Mouse (Mus musculus) heart, embryonic 14.5 days (tissue): Measurements from ENCODE around the gene Ptf1a. TPM values are rescaled to one million over a fixed set of nuclear protein-coding genes. Genes with fewer than 3 reads are reported as not detected.

ENCODE experiments used
- ATAC-seq: fragments of 200-750 bp; cut with Nextera tagmentation; 2 replicates; pipeline ENCODE4 v1.8.0; 2017; ENCODE audit warnings: low read depth, moderate TSS enrichment; ENCODE audit not compliant: insufficient number of reproducible peaks, insufficient read depth, low FRiP score
- H3K27ac ChIP-seq, 2 experiments: fragments of 200-500 bp in 1 of 2; fragments of 300-500 bp in 1 of 2; sonication (generic) in 1 of 2; replicated peaks in 1 of 2; 2 replicates each; pipeline ENCODE4 v1.5.1; 2012 to 2014; ENCODE audit warnings: low read depth in 2 of 2, low read length in 2 of 2, control low read depth in 1 of 2, mild to moderate bottlenecking in 1 of 2, mixed read lengths in 1 of 2; ENCODE audit not compliant: control insufficient read depth in 1 of 2, insufficient read depth in 1 of 2
- H3K27me3 ChIP-seq: fragments of 300-500 bp; sonication (generic); 2 replicates; pipeline ENCODE4 v1.6.1; 2014; ENCODE audit warnings: mild to moderate bottlenecking, low read length, control low read depth; ENCODE audit not compliant: control insufficient read depth, insufficient read depth
- H3K36me3 ChIP-seq: fragments of 300-500 bp; sonication (generic); 2 replicates; pipeline ENCODE4 v1.6.1; 2014; ENCODE audit warnings: mild to moderate bottlenecking, control low read depth, low read length, mixed read lengths; ENCODE audit not compliant: control insufficient read depth, insufficient read depth
- H3K4me1 ChIP-seq, 2 experiments: fragments of 200-500 bp in 1 of 2; fragments of 300-500 bp in 1 of 2; sonication (generic) in 1 of 2; 2 replicates each; pipeline ENCODE4 v1.6.1; 2012 to 2014; ENCODE audit warnings: low read length in 2 of 2, control low read depth in 1 of 2, mixed read lengths in 1 of 2; ENCODE audit not compliant: control insufficient read depth in 2 of 2, insufficient read depth in 2 of 2
- H3K4me2 ChIP-seq: fragments of 300-500 bp; sonication (generic); 2 replicates; pipeline ENCODE4 v1.6.1; 2014; ENCODE audit warnings: mild to moderate bottlenecking, low read length
- H3K4me3 ChIP-seq, 2 experiments: fragments of 200-500 bp in 1 of 2; fragments of 300-500 bp in 1 of 2; sonication (generic) in 1 of 2; 2 replicates each; pipeline ENCODE4 v1.5.1; 2012 to 2014; ENCODE audit warnings: low read length in 2 of 2, mild to moderate bottlenecking in 2 of 2, control low read depth in 1 of 2, low read depth in 1 of 2, moderate library complexity in 1 of 2; ENCODE audit not compliant: control insufficient read depth in 1 of 2, insufficient read depth in 1 of 2
- H3K9ac ChIP-seq: fragments of 300-500 bp; sonication (generic); 2 replicates; pipeline ENCODE4 v1.6.1; 2014; ENCODE audit warnings: mild to moderate bottlenecking, low read length
- H3K9me3 ChIP-seq: fragments of 300-500 bp; sonication (generic); 2 replicates; pipeline ENCODE4 v1.6.1; 2016; ENCODE audit warnings: low read length, control low read depth; ENCODE audit not compliant: control insufficient read depth
- WGBS: fragments of 180-500 bp; shearing (Covaris S2); extraction: QIAGEN DNeasy Blood & Tissue Kit; methylation state at CpG from one replicate; pipeline ENCODE4 v1.1.7; 2014; 5-methylcytosine and 5-hydroxymethylcytosine counted together
- polyA plus RNA-seq: library from polyadenylated mRNA; unstranded; fragments of >200 nt; fragmentation: Nextera tagmentation; extraction: Ambion mirVana; gene quantifications from 2 replicates; pipeline ENCODE4 v1.2.1, GENCODE M21; 2014

The Ptf1a gene
- polyA plus RNA-seq: not detected in 2 replicates

- Histone ChIP-seq H3K27ac (no peak within 1 kb of the TSS), H3K9me3 (no peaks in the 10 kb centered on the region), H3K4me1 (peaks cover 0 to 5% of the 10 kb centered on the region in 2 experiments; a peak in 3 of 4 replicates), H3K9ac (no peak within 1 kb of the TSS), H3K4me3 (peak within 1 kb of the TSS; percentile 4 to 32), H3K27me3 (peaks cover 97% of the 10 kb centered on the region), H3K4me2 (peak within 1 kb of the TSS; percentile 60), H3K36me3 (no peaks in the 10 kb centered on the region)
- peak; percentile 43; the same call in 1 of the 2 replicates for ATAC-seq
- WGBS: under 1% methylated on average over 50 of the region's 53 CpGs
Measured at GRCm38 (mm10) chr2:19444931-19445831, at the start of gene Ptf1a. TSS of gene Ptf1a (plus strand) at chr2:19445663.

DNA sequence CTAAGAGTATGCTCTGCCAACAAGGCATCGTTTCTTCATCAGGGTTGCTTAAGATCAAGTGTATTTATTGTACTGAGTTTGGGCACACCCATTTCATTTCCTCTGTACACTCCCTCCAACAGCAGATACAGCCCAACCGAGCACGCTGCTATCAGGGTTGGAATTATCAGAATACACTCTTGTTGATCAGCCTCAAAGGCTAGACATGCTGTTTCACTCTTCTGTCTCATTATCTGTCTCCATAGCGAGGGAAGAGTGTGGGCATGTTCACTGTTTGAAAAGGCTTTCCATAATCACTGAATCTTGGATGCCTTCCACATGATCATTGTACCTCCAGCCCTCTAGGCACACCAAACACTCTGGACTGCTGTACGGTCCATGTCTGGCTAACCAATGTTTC lies 40.1 kb upstream of the Ptf1a start:
- H3K4me1 ChIP-seq: no peaks in the 10 kb centered on the region
- no peaks in the 10 kb centered on the region for H3K36me3 ChIP-seq
- no peak for ATAC-seq

DNA sequence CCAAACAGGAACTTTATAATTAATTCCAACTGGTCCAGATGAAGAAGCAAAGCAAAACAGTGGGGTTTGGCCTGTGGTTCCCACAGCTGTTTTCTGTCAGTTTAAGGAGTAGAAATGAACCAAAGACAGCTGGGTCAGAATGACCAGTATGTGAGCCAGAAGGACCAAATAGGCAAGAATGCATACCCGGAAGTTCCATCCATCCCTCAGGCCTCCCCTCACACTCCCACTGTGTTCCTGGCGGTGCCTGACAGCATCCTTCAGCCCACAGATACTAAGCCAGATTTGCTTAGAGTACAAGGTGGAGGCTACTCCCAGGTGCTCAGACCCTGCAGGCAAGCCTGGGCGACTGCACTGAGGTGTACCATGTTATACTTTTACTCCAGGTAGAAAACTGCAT lies 38.9 kb upstream of the Ptf1a start:
- no peaks in the 10 kb centered on the region for H3K36me3 ChIP-seq
- H3K9me3 ChIP-seq: no peaks in the 10 kb centered on the region
- H3K27me3 ChIP-seq: no peaks in the 10 kb centered on the region
- H3K4me3 ChIP-seq: no peak overlapping the region
- WGBS: 56% methylated on average over 3 of the region's 3 CpGs
- ATAC-seq: no peak
- H3K4me2 ChIP-seq: no peak overlapping the region
- H3K9ac ChIP-seq: no peak overlapping the region
- H3K27ac ChIP-seq: no peak overlapping the region
- H3K4me1 ChIP-seq: no peaks in the 10 kb centered on the region

More for the DNA sequence above, 40.1 kb upstream of the Ptf1a start:
- no peak overlapping the region for H3K27ac ChIP-seq
- no peak overlapping the region for H3K4me3 ChIP-seq
- no peaks in the 10 kb centered on the region for H3K27me3 ChIP-seq
- H3K9me3 ChIP-seq: no peaks in the 10 kb centered on the region
- no peak overlapping the region for H3K4me2 ChIP-seq
- 54% methylated on average over 5 of the region's 5 CpGs for WGBS
- no peak overlapping the region for H3K9ac ChIP-seq

- H3K9ac ChIP-seq: peak overlapping the region; percentile 36; the same call in 1 of the 2 replicates
- no peaks in the 10 kb centered on the region for H3K9me3 ChIP-seq
- peak overlapping the region; percentile 67 for H3K4me2 ChIP-seq
- no peak overlapping the region for H3K27ac ChIP-seq
- no peaks in the 10 kb centered on the region for H3K36me3 ChIP-seq
- no peak for ATAC-seq
- H3K4me3 ChIP-seq: peak overlapping the region; percentile 14 to 29; a peak in 3 of 4 replicates
- H3K27me3 ChIP-seq: peaks cover 11% of the 10 kb centered on the region; the same call in 1 of the 2 replicates
- WGBS: 19% methylated on average over 19 of the region's 19 CpGs
- H3K4me1 ChIP-seq: no peaks in the 10 kb centered on the region
Measured at GRCm38 (mm10) chr2:19414222-19414965, 31.1 kb upstream of the Ptf1a start.

DNA sequence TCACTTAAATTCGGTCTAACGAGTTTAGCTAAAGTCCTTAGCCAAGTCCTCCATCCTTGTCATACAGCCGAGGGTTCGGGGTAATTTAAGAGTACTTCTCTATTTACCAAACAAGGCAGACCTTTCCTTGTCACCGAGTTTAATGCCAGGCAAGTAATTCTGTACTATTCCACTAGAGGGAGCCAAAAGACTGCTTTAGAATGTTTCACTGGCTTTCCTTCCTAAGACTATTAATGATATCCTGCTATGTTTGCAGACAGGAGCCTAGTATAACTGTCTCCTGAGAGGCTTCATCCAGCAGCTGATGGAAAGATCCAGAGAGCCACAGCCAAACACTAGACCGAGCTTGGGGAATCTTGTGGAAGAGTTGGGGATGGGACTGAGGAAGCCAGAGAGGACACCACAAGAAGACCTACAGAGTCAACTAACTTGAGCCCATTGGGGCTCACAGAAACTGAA lies 30.4 kb upstream of the Ptf1a start:
- peak overlapping the region; percentile 36; the same call in 1 of the 2 replicates for H3K9ac ChIP-seq
- no peaks in the 10 kb centered on the region for H3K4me1 ChIP-seq
- no peak for ATAC-seq
- under 1% methylated on average over 6 of the region's 6 CpGs for WGBS
- no peaks in the 10 kb centered on the region for H3K36me3 ChIP-seq
- no peak overlapping the region for H3K27ac ChIP-seq
- H3K9me3 ChIP-seq: no peaks in the 10 kb centered on the region
- H3K4me2 ChIP-seq: peak overlapping the region; percentile 67
- H3K27me3 ChIP-seq: peaks cover 11% of the 10 kb centered on the region; the same call in 1 of the 2 replicates
- H3K4me3 ChIP-seq: peak overlapping the region in 1 of 2 experiments; percentile 29; a peak in 2 of 4 replicates

DNA sequence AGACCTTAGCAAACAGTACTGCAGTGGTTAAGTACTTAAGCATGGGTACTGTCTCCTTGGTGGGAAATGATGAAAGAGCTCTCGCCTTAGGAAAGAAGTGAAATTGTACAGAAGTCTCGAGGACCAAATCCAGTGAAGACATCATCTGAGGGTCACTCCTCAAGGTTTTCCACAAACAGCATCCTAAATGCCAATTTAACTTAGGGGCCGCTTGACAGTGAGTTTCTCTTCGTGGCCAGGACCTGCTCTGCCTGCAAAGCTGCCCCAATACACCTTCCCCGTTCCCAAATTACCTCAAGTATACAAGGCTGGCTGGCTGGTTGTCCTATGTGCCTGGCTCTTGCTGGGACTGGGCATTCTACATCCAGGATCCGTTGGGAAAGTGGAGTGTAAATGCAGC lies 29.4 kb upstream of the Ptf1a start:
- H3K4me1 ChIP-seq: no peaks in the 10 kb centered on the region
- no peaks in the 10 kb centered on the region for H3K36me3 ChIP-seq
- H3K9ac ChIP-seq: no peak overlapping the region
- no peaks in the 10 kb centered on the region for H3K9me3 ChIP-seq
- no peak for ATAC-seq
- no peak overlapping the region for H3K4me3 ChIP-seq
- H3K27ac ChIP-seq: no peak overlapping the region
- no peak overlapping the region for H3K4me2 ChIP-seq
- H3K27me3 ChIP-seq: peaks cover 11% of the 10 kb centered on the region; the same call in 1 of the 2 replicates
- 60% methylated on average over 6 of the region's 6 CpGs for WGBS

DNA sequence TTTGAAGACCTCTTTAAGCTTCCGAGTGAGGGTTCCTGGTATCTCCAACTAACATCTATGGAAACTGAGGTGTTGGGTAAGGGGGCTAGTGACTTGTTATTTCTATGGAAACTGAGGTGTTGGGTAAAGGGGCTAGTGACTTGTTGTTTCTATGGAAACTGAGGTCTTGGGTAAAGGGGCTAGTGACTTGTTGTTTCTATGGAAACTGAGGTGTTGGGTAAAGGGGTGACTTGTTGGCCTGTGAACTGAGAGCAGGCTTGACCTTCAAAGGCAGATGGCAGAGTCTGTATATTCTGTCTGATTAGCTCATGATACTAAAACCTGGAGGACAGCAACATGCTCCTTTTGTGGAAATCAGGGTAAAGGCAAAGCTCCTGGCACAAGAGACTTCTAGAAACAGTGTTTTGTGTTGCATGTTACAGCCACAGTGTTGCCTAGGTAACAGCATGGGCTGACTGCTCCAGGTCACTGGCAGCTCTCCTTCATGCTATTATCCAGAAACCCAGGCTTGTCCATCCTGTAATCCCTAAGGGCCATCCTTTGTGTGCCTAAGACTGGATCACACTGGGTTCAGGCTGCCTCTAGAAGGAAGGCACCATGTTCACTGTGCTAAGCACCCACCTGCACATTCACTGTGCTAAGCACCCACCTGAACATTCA lies 25.6 kb upstream of the Ptf1a start:
- no peak overlapping the region for H3K27ac ChIP-seq
- no peak overlapping the region for H3K9ac ChIP-seq
- no peak overlapping the region for H3K4me3 ChIP-seq
- no peak for ATAC-seq
- H3K4me1 ChIP-seq: no peaks in the 10 kb centered on the region
- H3K4me2 ChIP-seq: no peak overlapping the region
- 48% methylated on average over 1 of the region's 1 CpGs for WGBS
- H3K36me3 ChIP-seq: no peaks in the 10 kb centered on the region
- H3K9me3 ChIP-seq: no peaks in the 10 kb centered on the region
- H3K27me3 ChIP-seq: peaks cover 21% of the 10 kb centered on the region
